Mouse (Mus musculus) central nervous system, embryonic 11.5 days (tissue): ENCODE measurements around the gene Sall4. TPM values are rescaled to one million over a fixed set of nuclear protein-coding genes. Genes with fewer than 3 reads are reported as not detected.

ENCODE experiments used
- polyA plus RNA-seq: library from polyadenylated mRNA; depleted of rRNA; stranded (reverse); fragments of >200 nt; gene quantifications from 2 replicates; pipeline ENCODE4 v1.2.3, GENCODE M21; 2012; rRNA removed

Gene Sall4
- polyA plus RNA-seq: 6.7 and 9.6 TPM in 2 replicates

DNA sequence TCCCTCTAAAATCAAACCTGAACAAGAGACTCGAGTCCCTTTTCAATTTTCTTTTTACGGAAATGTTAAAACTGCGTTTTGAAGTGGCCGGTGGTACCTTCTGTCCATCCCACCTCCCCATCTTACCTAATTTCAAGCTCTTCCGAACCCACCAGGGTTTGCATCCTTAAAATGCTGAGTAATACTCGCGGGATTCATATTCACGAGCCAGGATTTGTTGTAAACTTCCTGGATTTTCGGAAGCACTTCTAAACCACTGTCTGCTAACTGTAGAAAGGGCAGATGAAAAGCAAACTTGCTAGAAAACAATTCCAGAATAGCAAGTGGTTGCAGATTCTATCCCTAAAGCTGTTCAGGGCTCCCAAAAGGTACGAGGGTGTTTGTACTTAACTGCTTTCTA lies at the start of gene Sall4:
Gene Sall4 (minus strand): TSS at position 362 of the 400 bp plus-strand sequence.

DNA sequence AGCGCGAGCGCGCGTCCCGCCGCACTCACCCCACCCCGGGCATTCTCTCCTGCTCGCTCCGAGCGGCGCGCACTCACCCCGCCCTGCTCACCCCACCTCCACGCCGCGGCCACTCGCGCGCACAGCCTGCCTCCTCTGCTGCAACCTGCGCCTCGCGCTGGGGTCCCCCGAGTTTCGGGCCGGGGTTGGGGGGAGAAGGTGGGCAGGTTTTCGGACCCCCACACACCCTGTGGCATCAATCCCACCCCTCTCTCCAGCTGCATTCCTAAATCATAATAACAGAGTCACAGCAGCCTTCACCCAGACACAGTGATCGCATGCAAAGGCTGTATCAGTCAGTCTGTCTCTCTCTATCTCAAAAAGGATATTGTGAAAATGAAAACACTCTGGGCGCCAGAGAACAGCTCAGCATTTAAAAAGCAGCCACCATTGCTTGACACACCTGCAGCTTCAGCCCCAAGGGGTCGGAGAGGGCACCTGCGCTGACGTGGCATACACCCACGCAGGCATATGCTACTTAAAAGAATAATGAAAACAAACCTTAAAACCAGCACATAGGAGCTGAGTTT lies 25.6 kb downstream of the Sall4 start, which contains the start of gene Atp9a:
Gene Atp9a (minus strand): TSS at position 351 of the 569 bp plus-strand sequence.

Other genes starting within 250 kb of the Sall4 start
- gene Nfatc2, start 166.3 kb downstream of the Sall4 start, polyA plus RNA-seq: 0.71 and 1.9 TPM in 2 replicates
- 46.4 and 47.7 TPM in 2 replicates for gene Atp9a, start 25.5 kb downstream of the Sall4 start, polyA plus RNA-seq
- 18.0 and 28.4 TPM in 2 replicates for gene Zfp64, start 187.6 kb upstream of the Sall4 start, polyA plus RNA-seq